Mouse (Mus musculus) mouse embryonic stem cell (cell line): ENCODE data around the gene Gng7.

ENCODE experiments used
- in situ Hi-C, 2 experiments: fragments of 300-500 bp; cut with MboI; formaldehyde crosslinking; loops; 1 replicate in 1 of 2; 3 replicates in 1 of 2; pipeline ENCODE4 v1.14.3; 2019 to 2020; ENCODE audit warnings: low sequenced_read_pairs in 2 of 2, low pct_unique_long_range_greater_than_20kb in 1 of 2, mixed read lengths in 1 of 2; ENCODE audit not compliant: unreplicated experiment in 1 of 2

Gng7 gene

GRCm38 (mm10) chr10:81000197-81001062 is 14.3 kb downstream of the Gng7 start:
- in situ Hi-C loops, result loop anchor here in 1 of 2 experiments (10.0 kb wide), 1 partner anchor 74 kb away; the partner anchor contains the start of gene Thop1

GRCm38 (mm10) chr10:80999362-81000196 is 15.2 kb downstream of the Gng7 start:
- in situ Hi-C loops, result loop anchor here (5.0 to 10.0 kb wide), 5 partner anchors 75 to 255 kb away; partner anchors contain the start of genes Ap3d1 (in 1 of the 2), Oaz1 (in 1 of the 2) and Thop1 (in 1 of the 2)

- in situ Hi-C loops, result loop anchor here (5.0 to 10.0 kb wide), 4 partner anchors 116 to 254 kb away; partner anchors contain the start of genes Ap3d1 (in 1 of the 2) and Oaz1 (in 1 of the 2)
Measured at GRCm38 (mm10) chr10:80998778-80999177, 16.0 kb downstream of the Gng7 start.

- in situ Hi-C loops, result loop anchor here (5.0 to 10.0 kb wide), 4 partner anchors 116 to 253 kb away; partner anchors contain the start of genes Ap3d1 (in 1 of the 2) and Oaz1 (in 1 of the 2)
Measured at GRCm38 (mm10) chr10:80998021-80998420, 16.7 kb downstream of the Gng7 start.

- in situ Hi-C loops, result loop anchor here (5.0 to 10.0 kb wide), 4 partner anchors 115 to 253 kb away; partner anchors contain the start of genes Ap3d1 (in 1 of the 2) and Oaz1 (in 1 of the 2)
Measured at GRCm38 (mm10) chr10:80997332-80997731, 17.4 kb downstream of the Gng7 start.

- in situ Hi-C loops, result loop anchor here (5.0 to 10.0 kb wide), 4 partner anchors 114 to 252 kb away; partner anchors contain the start of genes Ap3d1 (in 1 of the 2) and Oaz1 (in 1 of the 2)
Measured at GRCm38 (mm10) chr10:80996501-80996900, 18.2 kb downstream of the Gng7 start.

GRCm38 (mm10) chr10:80995091-80995632 is 19.6 kb downstream of the Gng7 start:
- in situ Hi-C loops, result loop anchor here (5.0 to 10.0 kb wide), 4 partner anchors 113 to 250 kb away; partner anchors contain the start of genes Ap3d1 (in 1 of the 2) and Oaz1 (in 1 of the 2)

- in situ Hi-C loops, result loop anchor here (5.0 to 10.0 kb wide), 6 partner anchors 67 to 250 kb away; partner anchors contain the start of genes Ap3d1 (in 1 of the 2) and Oaz1 (in 1 of the 2)
Measured at GRCm38 (mm10) chr10:80994621-80995020, 20.1 kb downstream of the Gng7 start.

GRCm38 (mm10) chr10:80993276-80993675 is 21.5 kb downstream of the Gng7 start:
- in situ Hi-C loops, result loop anchor here (5.0 to 10.0 kb wide), 4 partner anchors 66 to 248 kb away; partner anchors contain the start of genes Ap3d1 (in 1 of the 2) and Oaz1 (in 1 of the 2)

GRCm38 (mm10) chr10:80991945-80992344 is 22.8 kb downstream of the Gng7 start:
- in situ Hi-C loops, result loop anchor here (5.0 to 10.0 kb wide), 4 partner anchors 65 to 247 kb away; partner anchors contain the start of genes Ap3d1 (in 1 of the 2) and Oaz1 (in 1 of the 2)

- in situ Hi-C loops, result loop anchor here (5.0 to 10.0 kb wide), 4 partner anchors 64 to 246 kb away; partner anchors contain the start of genes Ap3d1 (in 1 of the 2) and Oaz1 (in 1 of the 2)
Measured at GRCm38 (mm10) chr10:80991007-80991406, 23.7 kb downstream of the Gng7 start.

- in situ Hi-C loops, result loop anchor here (5.0 to 10.0 kb wide), 4 partner anchors 63 to 246 kb away; partner anchors contain the start of genes Ap3d1 (in 1 of the 2) and Oaz1 (in 1 of the 2)
Measured at GRCm38 (mm10) chr10:80990406-80990805, 24.3 kb downstream of the Gng7 start.

GRCm38 (mm10) chr10:80989854-80990253 is 24.9 kb downstream of the Gng7 start:
- in situ Hi-C loops, result loop anchor here (5.0 to 10.0 kb wide), 4 partner anchors 63 to 245 kb away; partner anchors contain the start of genes Ap3d1 (in 1 of the 2) and Oaz1 (in 1 of the 2)

- in situ Hi-C loops, result no loop called here
Measured at GRCm38 (mm10) chr10:80989446-80989845, 25.3 kb downstream of the Gng7 start.

GRCm38 (mm10) chr10:80987709-80988441 is 26.9 kb downstream of the Gng7 start:
- in situ Hi-C loops, result no loop called here

- in situ Hi-C loops, result no loop called here
Measured at GRCm38 (mm10) chr10:80986754-80987153, 28.0 kb downstream of the Gng7 start.
